Mouse (Mus musculus) heart, postnatal 4 days (tissue): ENCODE results near the gene Rnf44. TPM values are rescaled to one million over a fixed set of nuclear protein-coding genes. Genes with fewer than 3 reads are reported as not detected.

Experiments used
- DNase-seq: peaks from one replicate; pipeline ENCODE4 v3.0.0; 2021
- total RNA-seq, 2 experiments: library from RNA; stranded (reverse); gene quantifications; 2 replicates each; pipeline ENCODE4 v1.2.3; 2021

Gene Rnf44
- total RNA-seq, 2 experiments from 2014 or later = 60.7 to 67.0 TPM

DNA sequence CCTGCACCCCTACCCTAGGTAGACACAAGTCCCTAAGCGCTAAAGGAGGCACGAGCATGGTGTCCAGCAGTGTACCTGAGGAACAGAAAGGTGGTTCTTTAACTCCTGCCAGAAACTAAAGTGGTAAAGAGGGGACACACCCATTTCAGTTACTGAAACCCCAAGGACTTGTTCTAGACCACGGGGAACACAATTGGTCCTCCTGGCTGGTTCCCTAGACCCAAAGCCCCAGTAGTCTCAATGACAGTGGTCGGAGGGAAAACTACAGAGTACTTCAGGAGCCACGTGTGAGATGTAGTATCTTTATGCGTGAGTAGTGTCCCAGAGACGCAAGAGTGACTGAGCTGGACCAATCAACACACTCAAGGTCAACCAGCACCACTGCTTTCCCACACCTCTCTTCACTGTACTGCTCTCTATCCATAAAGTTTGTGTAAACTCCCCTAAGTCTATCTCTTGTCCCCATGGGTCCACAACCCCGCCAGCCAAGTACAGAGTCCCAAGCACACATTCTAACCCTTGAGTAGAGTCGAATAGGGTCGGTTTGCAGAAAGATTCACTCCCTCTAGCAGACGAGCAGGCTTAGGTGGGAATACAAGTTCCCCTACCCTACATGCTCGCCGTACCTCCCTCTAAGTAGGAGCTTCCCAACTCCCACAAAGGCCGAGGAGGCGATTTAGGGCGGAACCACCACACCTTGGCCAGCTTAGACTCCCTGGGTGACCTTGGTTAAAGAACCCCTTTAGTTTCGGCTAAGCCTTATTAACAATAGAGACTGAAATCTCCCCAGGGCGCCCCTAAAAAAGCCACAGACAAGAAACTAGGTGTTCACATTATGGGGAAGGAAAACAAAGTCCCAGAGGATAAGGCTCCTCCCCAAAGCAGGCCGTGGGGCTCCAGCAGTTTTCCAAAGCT, 7.3 kb downstream of the Rnf44 start:
- DNase-seq = no peak

DNA sequence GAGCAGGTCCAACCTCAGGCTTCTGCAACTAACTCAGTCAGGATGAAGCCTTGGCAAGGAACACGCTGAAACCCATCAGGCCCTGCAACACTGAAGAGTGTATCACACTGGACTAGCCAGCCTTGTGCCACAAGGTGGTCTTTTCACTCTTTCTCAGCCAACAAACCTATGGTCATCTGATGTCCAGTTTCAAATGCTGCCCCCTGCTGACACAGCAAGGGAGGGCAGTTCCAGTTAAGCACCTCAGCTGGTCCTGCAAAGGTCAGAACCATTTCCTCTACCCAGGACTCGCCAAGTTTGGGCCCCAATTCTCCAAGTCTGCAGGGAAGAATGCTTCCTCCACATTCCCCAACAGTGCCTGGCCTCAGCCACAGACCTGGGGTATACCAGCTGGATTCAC, 8.5 kb downstream of the Rnf44 start:
- peak; percentile 63 for DNase-seq

DNA sequence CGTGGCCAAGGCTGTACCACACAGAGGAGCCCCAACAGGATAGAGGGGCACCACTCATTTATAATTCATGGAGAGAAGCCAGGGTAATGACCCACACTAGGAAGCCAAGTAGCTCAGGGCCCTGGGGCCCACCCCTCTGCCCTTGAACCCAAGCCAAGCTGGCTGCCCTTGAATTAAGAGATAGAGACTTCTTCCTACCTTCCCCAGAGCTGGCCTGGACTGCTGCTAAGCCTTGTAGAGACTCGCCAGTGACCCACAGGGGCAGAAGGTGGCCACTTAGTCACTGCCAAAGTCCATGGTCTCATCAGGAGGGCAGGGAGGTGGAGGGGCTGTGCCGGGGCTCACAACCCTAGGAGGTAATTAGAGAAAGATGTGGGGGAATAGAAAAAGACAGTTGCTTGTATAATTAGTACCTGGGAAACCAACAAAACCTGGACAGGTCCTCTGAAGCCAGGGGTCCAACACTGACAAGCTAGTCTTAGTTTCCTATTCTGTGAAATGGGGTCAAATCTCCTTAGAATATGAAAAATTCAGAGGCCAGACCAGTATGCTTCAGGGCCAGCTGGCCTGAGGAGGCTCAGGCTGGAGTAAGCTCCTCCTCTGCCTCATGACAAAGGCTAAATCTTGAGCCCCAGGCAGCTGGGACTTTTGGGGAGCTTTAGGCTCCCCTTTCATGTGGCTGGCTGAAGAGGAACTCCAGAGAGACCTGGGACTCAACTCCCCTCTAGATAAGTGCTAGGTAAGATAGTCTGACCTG, 9.4 kb downstream of the Rnf44 start:
- DNase-seq = peak; percentile 53

- no peak for DNase-seq
Observed at GRCm38 (mm10) chr13:54683301-54683700, 10.4 kb downstream of the Rnf44 start.

DNA sequence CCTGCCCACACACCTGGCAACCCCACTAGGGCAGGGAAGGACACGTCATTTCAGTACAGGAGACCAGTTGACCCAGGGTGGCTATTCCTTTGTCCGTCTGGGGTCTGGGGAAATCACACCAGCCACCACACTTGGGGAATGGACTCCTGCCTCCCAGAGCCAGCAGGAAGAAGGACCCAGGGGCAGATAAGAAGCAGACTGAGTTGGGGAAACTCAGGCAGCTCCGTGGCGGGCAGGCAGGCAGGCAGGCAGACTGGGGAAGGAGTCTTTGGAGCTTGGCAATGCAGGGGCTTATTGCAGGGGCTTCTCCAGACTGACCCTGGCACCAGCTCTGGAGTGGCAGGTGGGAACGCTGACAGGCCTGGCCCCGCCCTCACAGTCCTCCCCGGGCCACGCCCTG, 12.4 kb downstream of the Rnf44 start:
- DNase-seq = no peak

DNA sequence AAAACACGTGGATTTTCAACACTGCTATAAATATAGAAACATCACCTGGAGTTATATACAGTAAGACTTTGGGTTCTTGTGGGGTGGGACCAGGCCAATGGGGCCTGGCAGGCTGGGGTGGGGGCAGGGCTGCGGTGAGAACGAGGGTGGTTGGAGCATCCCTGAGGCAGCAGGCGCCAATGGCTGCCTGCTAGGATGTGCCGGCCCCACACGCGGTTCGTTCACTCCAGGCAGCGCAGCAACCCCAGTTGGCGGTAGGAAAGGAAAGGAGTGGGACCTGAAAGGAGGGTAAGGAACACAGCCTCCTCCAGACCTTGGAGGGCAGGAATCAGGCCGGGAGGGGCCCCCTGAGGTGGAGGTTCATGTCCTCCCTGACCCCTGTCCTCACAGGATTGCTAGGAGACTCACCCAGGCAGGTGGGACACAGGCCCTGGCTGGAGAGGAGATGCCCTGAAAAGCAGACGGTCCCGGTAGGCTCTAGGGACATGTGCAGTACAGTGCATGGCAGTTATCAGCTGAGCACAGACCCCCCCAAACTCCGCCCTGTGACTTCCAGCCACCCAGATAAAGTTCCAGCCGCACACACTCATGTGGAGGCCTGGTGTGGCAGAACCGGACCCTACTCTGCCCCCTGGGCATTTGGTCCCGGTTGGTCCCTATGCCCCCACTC, 13.4 kb downstream of the Rnf44 start:
- DNase-seq = no peak

- DNase-seq = no peak
Observed at GRCm38 (mm10) chr13:54678263-54678662, 15.4 kb downstream of the Rnf44 start.

- no peak for DNase-seq
Observed at GRCm38 (mm10) chr13:54675895-54676590, 17.7 kb downstream of the Rnf44 start.

GRCm38 (mm10) chr13:54670491-54670890, 23.2 kb downstream of the Rnf44 start:
- no peak for DNase-seq

GRCm38 (mm10) chr13:54665062-54665461, 28.6 kb downstream of the Rnf44 start:
- no peak for DNase-seq

- DNase-seq = no peak
Observed at GRCm38 (mm10) chr13:54664509-54664908, 29.2 kb downstream of the Rnf44 start.

DNA sequence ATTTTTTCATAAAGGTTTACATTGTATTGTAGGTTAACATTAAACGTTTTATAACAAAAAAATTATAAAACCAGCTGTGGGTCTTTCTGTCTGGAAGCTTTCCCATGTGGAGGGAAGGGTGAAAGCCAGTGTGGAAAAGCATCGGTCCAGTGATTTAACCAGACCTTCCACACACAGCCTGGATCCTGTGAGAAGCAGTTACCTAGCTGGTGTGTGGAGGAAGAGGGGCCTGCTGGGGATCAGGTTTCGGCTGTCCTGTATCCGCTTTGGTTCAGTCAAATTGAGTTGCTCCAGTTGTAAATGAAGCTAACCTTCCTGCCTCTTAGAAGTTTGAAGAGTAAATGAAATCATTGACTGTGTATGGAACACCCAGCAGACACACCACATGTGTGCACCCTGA, 29.7 kb downstream of the Rnf44 start:
- no peak for DNase-seq

DNA sequence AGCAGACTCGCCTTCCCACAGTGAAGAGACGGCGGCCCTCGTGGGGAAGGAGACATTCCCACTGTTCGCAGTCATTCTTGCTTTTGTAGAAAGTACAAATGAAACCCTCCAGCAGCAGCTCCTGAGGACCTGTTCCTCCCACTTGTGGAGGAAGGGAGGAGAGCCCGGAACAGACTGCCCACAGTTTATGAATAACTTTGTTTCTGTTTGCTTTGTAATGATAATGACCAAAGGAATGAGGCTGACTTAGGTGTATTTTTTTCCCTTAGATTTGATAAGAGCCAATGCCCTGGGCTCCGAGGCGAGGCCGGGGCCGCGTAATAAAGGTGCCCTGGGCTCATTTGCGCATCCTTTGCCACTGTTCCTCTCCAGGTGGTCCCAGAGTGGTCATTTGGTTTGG, 32.3 kb downstream of the Rnf44 start:
- DNase-seq = no peak

DNA sequence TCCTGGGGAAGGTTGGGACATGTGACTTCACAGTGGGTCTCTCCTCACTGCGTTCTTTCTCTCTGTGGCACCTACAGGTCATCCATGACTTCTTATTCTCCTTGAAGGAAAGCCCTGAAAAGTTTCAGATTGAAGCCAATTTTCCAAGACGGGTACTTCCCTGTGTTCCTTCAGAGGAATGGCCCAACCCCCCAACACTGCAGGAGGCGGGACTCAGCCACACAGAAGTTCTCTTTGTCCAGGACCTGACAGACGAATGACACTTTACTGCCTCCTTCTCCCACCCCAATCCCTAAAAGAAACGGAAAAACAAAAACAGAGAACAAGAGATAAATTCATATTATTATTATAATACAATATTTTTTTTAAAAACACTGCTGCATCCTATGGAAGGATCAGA, 32.8 kb downstream of the Rnf44 start:
- DNase-seq = no peak

GRCm38 (mm10) chr13:54650461-54650860, 43.2 kb downstream of the Rnf44 start:
- no peak for DNase-seq

DNA sequence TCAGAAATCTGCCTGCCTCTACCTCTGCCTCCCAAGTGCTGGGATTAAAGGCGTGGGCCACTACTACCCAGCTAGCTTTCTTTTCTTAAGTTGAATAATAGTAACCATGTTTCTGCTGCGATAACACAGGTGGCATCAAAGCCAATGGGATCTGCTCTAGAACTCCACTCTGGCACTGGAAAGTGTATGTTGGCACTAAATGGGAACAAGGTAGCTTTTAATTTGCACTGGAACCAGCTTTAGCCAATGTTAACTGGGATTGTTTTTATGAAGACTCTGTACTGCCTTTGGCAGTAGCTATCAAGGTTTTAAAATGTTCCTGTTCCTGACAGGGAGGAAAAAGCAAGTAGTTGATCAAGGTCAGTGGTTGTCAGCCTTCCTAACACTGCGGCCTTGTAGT, 58.7 kb downstream of the Rnf44 start:
- DNase-seq = no peak

DNA sequence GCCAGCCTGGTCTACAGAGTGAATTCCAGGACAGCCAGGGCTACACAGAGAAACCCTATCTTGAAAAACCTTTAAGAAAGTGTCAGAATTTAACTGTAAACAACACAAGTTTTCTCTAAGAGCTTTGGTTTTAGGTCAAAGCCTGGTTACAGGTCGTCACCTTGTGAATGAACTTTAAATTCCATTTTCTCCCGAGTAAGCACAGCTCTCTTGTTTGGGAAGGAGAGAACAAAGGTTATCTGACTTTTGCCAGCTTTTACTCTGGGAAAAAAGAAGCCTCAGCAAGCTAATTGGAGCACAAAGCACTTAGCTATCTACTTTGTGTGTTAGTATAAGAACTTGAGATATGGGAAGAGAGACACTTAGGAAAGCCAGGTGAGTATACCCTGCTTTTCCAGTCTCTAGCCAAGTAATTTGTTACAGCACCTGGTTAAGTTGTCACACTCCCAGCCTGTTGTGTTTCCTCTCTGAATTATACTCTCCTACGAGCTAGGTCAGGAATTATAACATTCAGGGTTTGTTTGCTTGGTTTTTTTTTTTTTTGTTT, 60.9 kb downstream of the Rnf44 start:
- no peak for DNase-seq

Other genes starting within 250 kb of the Rnf44 start
- 10 to 100 TPM; 43.4 to 44.0 TPM for gene Thoc3, start 225.1 kb downstream of the Rnf44 start, total RNA-seq
- gene Simc1, start 190.1 kb downstream of the Rnf44 start, total RNA-seq = 1 to 10 TPM; 4.7 to 5.4 TPM
- gene 4833439L19Rik, start 128.5 kb downstream of the Rnf44 start, total RNA-seq = 10 to 100 TPM; 83.7 to 87.2 TPM
- gene Arl10, start 118.9 kb downstream of the Rnf44 start, total RNA-seq = 10 to 100 TPM; 13.3 to 13.7 TPM
- gene Nop16, start 103.8 kb downstream of the Rnf44 start, total RNA-seq = 10 to 100 TPM; 21.8 to 21.9 TPM
- gene Higd2a, start 103.7 kb downstream of the Rnf44 start, total RNA-seq = 100 to 1,000 TPM; 224 to 238 TPM
- gene Cltb, start 82.6 kb downstream of the Rnf44 start, total RNA-seq = 10 to 100 TPM; 90.0 to 96.8 TPM
- 10 to 100 TPM; 41.7 to 42.8 TPM for gene Faf2, start 72.1 kb downstream of the Rnf44 start, total RNA-seq
- gene Cdhr2, start 7.6 kb upstream of the Rnf44 start, total RNA-seq = not detected
- under 1 TPM; 0.10 to 0.11 TPM for gene Gprin1, start 56.0 kb upstream of the Rnf44 start, total RNA-seq
- gene Sncb, start 72.7 kb upstream of the Rnf44 start, total RNA-seq = not detected
- gene Eif4e1b, start 90.1 kb upstream of the Rnf44 start, total RNA-seq = not detected
- 10 to 100 TPM in 1 of 2 experiments, 1 to 10 TPM in 1; 9.1 to 12.8 TPM for gene Tspan17, start 95.5 kb upstream of the Rnf44 start, total RNA-seq